Mouse (Mus musculus): ENCODE measurements around the gene Ube2cbp.

The Ube2cbp gene

DNA sequence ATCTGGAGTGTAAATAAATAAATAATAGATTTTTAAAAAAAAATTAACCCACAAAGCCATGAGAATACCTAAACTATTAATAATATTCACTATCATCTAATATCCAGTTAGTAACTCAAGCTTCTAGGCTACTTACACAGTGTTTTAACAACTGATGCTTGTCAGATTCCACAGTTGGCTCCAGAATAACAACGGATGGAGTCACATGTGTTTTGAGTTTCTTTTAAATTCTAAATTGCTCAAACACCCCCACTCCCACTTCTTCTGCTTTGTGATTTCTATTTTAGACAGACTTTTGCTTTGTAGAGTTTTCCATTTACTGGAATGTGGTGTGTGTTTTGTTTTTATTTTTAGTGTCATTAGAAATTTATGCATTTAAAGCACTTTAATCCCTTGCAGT lies 140.0 kb downstream of the Ube2cbp start:
- DNase-seq (ENCODE audit: low read depth, low spot score): no peak

DNA sequence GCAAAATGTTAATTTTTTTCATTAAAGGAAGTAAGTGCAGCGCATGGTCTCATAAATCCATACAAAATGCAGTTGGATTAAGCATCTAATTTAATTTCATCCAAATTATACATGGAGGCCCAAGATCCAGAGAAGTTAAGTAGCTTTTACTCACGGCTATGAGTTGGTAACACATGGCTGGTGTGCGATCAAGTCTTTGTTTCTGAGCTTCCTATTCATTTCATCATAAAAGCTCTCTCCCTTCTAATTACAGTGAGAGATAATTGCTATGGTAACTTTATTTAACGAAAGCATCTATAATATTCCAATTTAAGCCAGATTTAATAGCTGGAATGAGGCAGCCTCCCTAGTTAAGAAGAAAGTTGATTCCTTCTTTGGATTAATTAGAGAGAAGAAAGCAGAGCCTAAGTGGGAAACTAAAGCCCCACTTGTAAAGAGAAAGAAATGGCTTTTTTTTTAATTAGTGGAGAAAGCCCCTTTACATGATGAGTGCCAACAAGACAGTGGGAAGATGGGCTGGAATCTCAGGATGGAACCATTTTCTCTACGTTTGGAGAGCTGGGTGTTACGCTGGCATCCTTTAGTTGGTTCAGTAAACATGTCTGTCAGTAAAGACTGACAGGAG lies 145.1 kb downstream of the Ube2cbp start:
- no peak for DNase-seq (ENCODE audit: low read depth, low spot score)

- DNase-seq (ENCODE audit: low read depth, low spot score): no peak
Measured at GRCm38 (mm10) chr9:86315700-86316099, 149.1 kb downstream of the Ube2cbp start.

DNA sequence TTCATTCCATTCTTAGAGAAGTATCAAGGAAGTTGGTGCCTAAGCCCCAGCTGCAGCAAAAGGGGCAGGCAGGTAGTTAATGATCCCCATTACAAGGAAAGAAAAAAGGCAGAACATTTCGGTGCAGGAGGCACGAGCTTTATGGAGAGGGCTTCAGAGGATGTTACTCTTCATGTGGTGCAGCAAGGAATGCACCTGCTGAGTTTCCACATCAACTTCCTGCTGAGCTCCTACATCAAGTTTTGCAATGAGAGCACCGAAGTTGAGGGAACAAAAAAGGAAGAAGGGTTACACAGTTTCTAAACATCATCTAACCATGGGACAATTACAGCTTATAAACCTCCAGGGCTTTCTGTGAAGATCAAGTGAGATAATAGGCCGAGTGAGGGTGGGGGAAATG lies 156.1 kb downstream of the Ube2cbp start:
- no peak for DNase-seq (ENCODE audit: low read depth, low spot score)

- no peak for DNase-seq (ENCODE audit: low read depth, low spot score)
Measured at GRCm38 (mm10) chr9:86306556-86306955, 158.2 kb downstream of the Ube2cbp start.

DNA sequence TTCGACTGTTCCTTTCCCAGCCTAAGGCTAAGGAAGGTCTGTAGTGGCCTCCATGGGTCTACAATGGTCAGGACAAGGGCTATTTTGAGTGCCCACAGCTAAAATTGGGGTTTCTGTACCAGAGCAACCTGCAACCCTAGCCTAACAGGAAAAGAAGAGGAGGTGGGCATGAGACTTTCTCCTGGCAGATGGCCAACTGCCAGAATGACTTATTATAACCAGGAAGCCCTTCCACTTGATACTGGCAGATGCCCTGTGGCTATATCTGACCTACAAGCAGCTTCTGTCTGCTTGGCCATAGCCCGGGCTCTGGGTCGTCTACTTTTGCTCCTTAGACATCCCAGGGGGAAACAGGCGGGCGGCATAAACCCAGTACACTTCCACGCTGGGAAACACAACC lies 163.3 kb downstream of the Ube2cbp start:
- DNase-seq (ENCODE audit: low read depth, low spot score): no peak

- DNase-seq (ENCODE audit: low read depth, low spot score): no peak
Measured at GRCm38 (mm10) chr9:86298596-86298995, 166.2 kb downstream of the Ube2cbp start.

- DNase-seq (ENCODE audit: low read depth, low spot score): no peak
Measured at GRCm38 (mm10) chr9:86298131-86298530, 166.6 kb downstream of the Ube2cbp start.

DNA sequence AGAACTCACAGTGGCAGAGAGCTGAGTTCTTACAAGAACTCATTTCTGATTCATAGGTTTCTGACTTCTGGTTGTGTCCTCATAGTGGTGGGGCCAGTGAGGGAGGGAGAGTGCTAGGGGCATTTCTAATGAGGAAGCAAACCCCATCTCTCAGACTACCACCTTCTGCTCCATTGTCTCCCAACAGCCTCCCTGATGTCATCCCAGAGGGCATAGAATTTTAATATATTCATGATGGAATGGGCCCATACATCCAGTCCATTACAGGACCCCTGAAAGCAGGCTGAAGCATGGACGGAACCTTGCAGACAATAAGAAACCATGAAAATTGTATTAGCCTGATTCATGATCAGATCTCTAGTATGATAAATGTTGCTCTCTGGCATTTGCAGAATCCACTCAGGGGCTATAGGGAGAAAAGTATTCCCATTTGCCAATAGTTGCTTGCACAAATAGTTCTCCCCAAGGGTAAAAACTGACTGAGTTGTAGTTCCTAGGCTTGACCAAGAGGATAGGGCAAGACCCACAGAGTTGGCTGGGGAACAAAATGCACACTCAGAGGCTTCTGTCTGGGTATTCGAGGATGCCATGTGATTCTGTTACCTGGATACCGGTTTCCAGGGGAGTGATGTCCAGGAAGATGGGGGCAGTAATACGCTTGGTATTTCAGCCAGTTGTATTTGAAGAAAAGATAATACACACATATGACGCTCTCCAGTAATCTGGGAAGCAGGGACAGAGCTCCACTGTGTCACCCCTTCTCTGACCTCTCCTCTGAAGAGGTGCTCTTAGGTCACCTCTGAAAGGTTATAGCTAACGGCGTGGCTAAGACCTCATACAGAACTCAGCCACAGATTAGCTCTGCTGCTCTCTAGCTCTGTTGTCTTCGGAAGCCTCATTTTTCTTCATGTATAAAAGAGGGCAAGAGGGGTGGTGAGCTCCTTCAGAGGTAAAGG lies 167.8 kb downstream of the Ube2cbp start:
- DNase-seq (ENCODE audit: low read depth, low spot score): no peak

DNA sequence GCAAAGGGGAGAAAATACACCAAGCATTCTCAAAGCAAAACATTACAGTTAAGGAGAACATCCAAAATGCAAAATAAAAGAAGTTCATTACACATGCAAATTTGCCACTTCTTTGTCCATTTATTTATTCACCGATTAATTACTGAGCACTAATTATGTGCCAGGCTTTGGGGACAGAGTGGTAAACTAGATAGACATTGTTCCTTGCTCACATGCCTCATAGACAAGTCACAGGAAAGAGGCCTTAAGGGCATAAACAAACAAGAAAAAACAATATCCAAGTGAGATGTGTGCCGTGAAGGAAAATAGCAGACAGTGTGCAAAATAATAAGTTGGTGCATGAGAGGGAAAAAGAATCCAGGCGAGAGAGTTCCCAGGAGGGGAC lies 177.2 kb downstream of the Ube2cbp start:
- DNase-seq (ENCODE audit: low read depth, low spot score): no peak

DNA sequence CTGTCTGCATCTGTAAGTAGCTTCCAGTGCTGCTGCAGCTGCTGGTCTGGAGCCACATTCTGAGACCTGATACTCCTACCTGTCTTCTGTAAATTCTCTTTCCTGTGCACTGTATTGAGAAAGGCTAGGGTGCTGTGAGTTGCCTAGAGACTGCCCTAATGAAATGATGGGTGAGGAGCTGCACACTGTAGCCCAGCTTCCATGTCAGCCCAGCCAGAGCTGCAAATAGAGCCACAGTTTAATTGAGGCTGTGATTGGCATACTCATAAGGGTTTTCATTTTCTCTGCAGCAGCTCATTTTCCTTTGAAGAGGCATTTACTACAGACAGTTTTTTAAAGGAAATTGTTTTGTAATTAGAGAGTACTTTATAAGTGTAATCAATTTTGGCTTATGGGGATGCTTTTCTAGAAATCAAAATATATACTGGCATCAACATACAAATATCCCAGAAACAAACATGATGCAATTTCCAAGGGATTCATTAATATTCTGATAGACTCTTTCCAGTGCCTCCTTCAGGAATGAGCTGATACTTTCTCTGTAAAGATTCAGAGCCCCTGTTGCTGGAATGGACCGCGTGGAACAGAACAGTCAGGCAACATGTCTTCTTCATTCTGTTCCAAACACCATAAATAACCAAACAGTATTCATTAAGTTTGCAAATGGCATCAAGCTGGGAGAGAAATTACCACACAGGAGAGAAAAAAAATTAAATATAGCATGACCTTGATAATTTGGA lies 177.8 kb downstream of the Ube2cbp start:
- DNase-seq (ENCODE audit: low read depth, low spot score): no peak

DNA sequence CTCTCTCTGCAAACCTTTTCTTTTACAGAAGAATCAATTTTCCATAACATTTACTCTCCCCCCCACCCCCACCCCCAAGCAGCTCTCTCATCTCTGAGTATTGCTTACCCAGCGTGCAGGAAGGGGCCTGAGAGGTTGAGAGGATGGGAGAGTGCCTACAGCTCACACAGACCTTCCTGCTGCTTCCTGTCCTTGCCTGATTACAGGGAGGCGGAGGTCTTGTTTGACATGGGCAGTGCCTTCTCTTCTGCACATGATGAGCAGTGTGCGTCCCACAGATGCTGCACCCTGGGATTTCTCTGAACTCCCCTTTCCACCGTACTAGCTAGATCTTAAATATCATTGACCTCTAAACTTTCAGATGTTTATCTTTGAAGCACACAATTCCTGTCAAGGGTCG lies 182.2 kb downstream of the Ube2cbp start:
- no peak for DNase-seq (ENCODE audit: low read depth, low spot score)

- DNase-seq (ENCODE audit: low read depth, low spot score): no peak
Measured at GRCm38 (mm10) chr9:86281147-86281467, 183.6 kb downstream of the Ube2cbp start.

DNA sequence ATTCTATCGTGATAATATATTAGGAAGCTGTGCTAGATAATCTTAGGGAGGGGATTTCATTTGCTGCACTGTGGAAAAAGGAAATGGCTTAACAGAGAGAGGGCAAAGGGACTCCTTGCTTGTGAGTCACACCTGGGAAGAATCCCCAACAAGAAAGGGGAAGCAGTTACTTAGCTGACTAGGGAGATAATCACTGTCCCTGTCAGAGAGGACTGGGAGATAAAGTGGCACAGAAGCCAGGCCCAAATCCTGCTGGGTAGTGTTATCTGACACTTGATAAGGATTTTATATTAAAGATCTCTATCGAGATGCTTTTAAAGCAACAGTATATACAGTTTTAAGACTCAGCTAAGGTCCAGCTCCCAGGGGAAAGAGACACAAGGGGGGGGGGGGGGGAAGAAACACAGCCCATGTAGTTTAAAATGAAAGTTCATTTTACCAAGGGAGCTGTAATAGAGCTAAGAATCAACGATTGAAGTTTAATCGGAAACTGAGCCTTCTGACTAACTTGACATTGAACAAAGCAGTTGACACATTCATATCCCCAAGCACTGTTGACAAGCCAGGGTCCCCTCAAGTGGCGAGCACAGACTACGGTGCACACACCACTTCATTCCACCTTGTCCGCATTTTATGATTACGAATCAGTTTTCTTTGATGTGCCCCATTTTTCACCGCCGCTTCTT lies 184.1 kb downstream of the Ube2cbp start:
- no peak for DNase-seq (ENCODE audit: low read depth, low spot score)

GRCm38 (mm10) chr9:86269541-86269940 lies 195.2 kb downstream of the Ube2cbp start:
- DNase-seq (ENCODE audit: low read depth, low spot score): no peak

DNA sequence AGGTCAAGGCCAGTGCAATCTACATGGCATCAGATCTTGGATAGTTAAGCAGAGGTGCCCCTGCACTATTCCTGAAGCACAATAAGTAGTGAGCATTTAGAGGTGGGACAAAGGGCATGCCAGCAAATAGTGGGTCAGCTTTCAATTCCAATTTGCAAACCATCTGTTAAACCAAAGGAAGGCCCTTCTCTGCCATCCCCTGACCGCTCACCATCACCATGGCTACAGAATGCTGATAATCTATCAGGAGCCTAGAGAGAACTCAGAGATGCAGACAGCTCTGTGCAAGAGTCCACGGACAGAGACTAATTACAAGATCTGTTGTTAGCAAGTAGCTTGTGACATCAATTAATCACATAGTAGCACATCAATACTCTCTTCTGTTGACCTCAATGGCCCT lies 198.1 kb downstream of the Ube2cbp start:
- DNase-seq (ENCODE audit: low read depth, low spot score): no peak
